Mouse (Mus musculus): ENCODE results near the gene Syk. TPM values are rescaled to one million over a fixed set of nuclear protein-coding genes. Genes with fewer than 3 reads are reported as not detected.

Syk gene
- polyA plus RNA-seq, 1 experiment from 2014 or later: 7.5 TPM

GRCm38 (mm10) chr13:52576841-52577240 is 6.1 kb upstream of the Syk start:
- Histone ChIP-seq H3K4me1 (ENCODE audit: insufficient read depth, low read length) (peaks cover 12% of the 10 kb centered on the region), H3K36me3 (ENCODE audit: insufficient read depth, low read length) (no peaks in the 10 kb centered on the region), H3K27ac (ENCODE audit: low read length) (peak overlapping the region; percentile 19; the same call in 1 of the 2 replicates), H3K9me3 (ENCODE audit: low read length) (no peaks in the 10 kb centered on the region), H3K4me3 (ENCODE audit: low read length) (no peak overlapping the region), H3K4me2 (replicated peaks; ENCODE audit: low read depth, low read length) (no peak overlapping the region), H3K9ac (replicated peaks; ENCODE audit: low read length) (no peak overlapping the region), H3K27me3 (ENCODE audit: insufficient read depth, low read length) (no peaks in the 10 kb centered on the region)
- ATAC-seq (ENCODE audit: low FRiP score, low TSS enrichment): no peak
- WGBS: 13% methylated on average over 10 of the region's 10 CpGs

DNA sequence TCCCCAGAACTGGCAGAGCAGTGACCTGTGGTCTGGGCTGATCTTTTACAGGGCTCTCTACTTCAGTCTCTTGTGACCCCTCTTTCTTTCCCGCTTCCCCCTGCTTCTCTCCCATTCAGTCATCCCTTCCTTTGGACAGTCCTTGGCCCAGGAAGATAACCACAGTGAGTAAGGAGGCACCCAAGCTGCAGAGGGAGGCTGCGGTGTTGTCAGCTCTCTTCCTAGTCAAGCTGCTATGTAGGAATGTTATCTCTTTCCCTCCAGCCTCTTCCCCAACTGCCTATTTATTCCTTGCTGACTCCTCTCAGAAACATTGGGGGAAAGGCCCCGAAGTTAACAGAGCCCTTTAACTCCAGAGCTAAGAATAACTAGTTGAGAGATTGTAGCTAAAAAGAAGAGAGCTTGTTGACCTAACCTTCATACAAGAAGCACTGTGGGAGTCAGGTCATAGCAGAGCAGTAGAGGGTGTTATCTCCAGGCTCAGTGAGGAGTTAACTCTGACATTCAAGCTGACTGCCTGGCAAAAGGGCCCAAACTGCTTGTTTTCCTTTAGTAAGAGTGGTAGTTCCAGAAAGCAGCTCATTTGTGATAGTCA is 5.5 kb upstream of the Syk start:
- WGBS: 25% methylated on average over 3 of the region's 3 CpGs
- Histone ChIP-seq H3K4me3 (ENCODE audit: low read length) (no peak overlapping the region), H3K27me3 (ENCODE audit: insufficient read depth, low read length) (no peaks in the 10 kb centered on the region), H3K36me3 (ENCODE audit: insufficient read depth, low read length) (no peaks in the 10 kb centered on the region), H3K27ac (ENCODE audit: low read length) (peak overlapping the region; percentile 19; the same call in 1 of the 2 replicates), H3K9ac (replicated peaks; ENCODE audit: low read length) (no peak overlapping the region), H3K9me3 (ENCODE audit: low read length) (no peaks in the 10 kb centered on the region), H3K4me2 (replicated peaks; ENCODE audit: low read depth, low read length) (no peak overlapping the region), H3K4me1 (ENCODE audit: insufficient read depth, low read length) (peaks cover 12% of the 10 kb centered on the region)
- ATAC-seq (ENCODE audit: low FRiP score, low TSS enrichment): peak; percentile 39; the same call in 1 of the 2 replicates

DNA sequence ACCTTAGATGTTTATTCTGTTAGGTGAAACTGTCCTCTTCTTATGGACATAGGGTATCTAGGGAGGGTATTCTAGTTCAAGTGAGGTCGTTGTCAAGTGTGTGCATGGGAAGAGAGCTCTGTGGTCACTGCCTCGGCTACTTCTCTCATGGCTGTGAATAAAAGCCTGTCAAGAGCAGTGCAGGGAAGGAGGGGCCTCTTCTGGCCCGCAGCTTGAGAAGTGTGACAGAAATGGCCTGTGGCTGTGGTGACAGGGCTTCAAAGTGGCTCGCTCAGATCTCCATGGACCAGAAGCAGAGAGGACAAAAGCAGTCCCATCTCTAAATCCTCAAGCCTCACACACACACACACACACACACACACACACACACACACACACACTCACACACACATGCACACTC is 5.0 kb upstream of the Syk start:
- 24% methylated on average over 4 of the region's 4 CpGs for WGBS
- H3K27ac ChIP-seq (ENCODE audit: low read length): peak overlapping the region; percentile 19; the same call in 1 of the 2 replicates

DNA sequence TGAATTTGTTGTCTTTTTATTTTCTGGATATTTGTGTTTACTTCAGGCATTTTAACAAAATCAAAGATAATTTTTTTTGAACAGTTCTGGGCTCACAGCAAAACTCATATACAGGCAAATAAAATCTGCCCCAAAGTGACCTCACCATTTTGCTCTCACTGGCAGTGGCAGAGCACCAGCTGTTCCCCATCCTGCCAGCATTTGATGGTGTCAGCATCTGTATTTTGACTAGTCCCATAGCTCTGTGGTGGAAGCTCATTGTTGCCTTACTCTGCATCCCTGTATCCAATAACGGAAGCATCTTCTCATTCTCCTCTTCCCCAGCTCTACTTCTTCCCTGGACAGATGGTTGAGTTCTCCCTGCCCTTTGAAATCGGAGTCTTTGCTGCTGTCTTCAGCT is 4.2 kb upstream of the Syk start:
- 20% methylated on average over 2 of the region's 2 CpGs for WGBS
- no peak for ATAC-seq (ENCODE audit: low FRiP score, low TSS enrichment)
- H3K9me3 ChIP-seq (ENCODE audit: low read length): no peaks in the 10 kb centered on the region
- no peaks in the 10 kb centered on the region for H3K27me3 ChIP-seq (ENCODE audit: insufficient read depth, low read length)
- H3K4me2 ChIP-seq (replicated peaks; ENCODE audit: low read depth, low read length): no peak overlapping the region
- H3K4me1 ChIP-seq (ENCODE audit: insufficient read depth, low read length): peaks cover 12% of the 10 kb centered on the region
- no peak overlapping the region for H3K27ac ChIP-seq (ENCODE audit: low read length)
- no peaks in the 10 kb centered on the region for H3K36me3 ChIP-seq (ENCODE audit: insufficient read depth, low read length)
- no peak overlapping the region for H3K4me3 ChIP-seq (ENCODE audit: low read length)
- no peak overlapping the region for H3K9ac ChIP-seq (replicated peaks; ENCODE audit: low read length)

More for the DNA sequence above, 5.0 kb upstream of the Syk start:
- ATAC-seq (ENCODE audit: low FRiP score, low TSS enrichment): 0 out of 2 replicates have a peak, but pooled peaks have one; percentile 40
- Histone ChIP-seq H3K4me3 (ENCODE audit: low read length) (no peak overlapping the region), H3K27me3 (ENCODE audit: insufficient read depth, low read length) (no peaks in the 10 kb centered on the region), H3K4me2 (replicated peaks; ENCODE audit: low read depth, low read length) (no peak overlapping the region), H3K9me3 (ENCODE audit: low read length) (no peaks in the 10 kb centered on the region), H3K4me1 (ENCODE audit: insufficient read depth, low read length) (peaks cover 12% of the 10 kb centered on the region), H3K36me3 (ENCODE audit: insufficient read depth, low read length) (no peaks in the 10 kb centered on the region), H3K9ac (replicated peaks; ENCODE audit: low read length) (no peak overlapping the region)

GRCm38 (mm10) chr13:52582506-52582877 is 481 bp upstream of the Syk start:
- Histone ChIP-seq H3K4me1 (ENCODE audit: insufficient read depth, low read length) (peaks cover 11% of the 10 kb centered on the region), H3K27me3 (ENCODE audit: insufficient read depth, low read length) (no peaks in the 10 kb centered on the region)
- WGBS: 19% methylated on average over 9 of the region's 9 CpGs

GRCm38 (mm10) chr13:52583943-52584562 is 1.1 kb downstream of the Syk start:
- H3K27me3 ChIP-seq (ENCODE audit: insufficient read depth, low read length): no peaks in the 10 kb centered on the region
- H3K4me1 ChIP-seq (ENCODE audit: insufficient read depth, low read length): peaks cover 6% of the 10 kb centered on the region; the same call in 1 of the 2 replicates
- ATAC-seq (ENCODE audit: low FRiP score, low TSS enrichment): no peak
- no peaks in the 10 kb centered on the region for H3K9me3 ChIP-seq (ENCODE audit: low read length)
- 22% methylated on average over 13 of the region's 13 CpGs for WGBS
- no peak overlapping the region for H3K27ac ChIP-seq (ENCODE audit: low read length)
- H3K4me2 ChIP-seq (replicated peaks; ENCODE audit: low read depth, low read length): peak overlapping the region; percentile 94
- H3K36me3 ChIP-seq (ENCODE audit: insufficient read depth, low read length): no peaks in the 10 kb centered on the region
- H3K4me3 ChIP-seq (ENCODE audit: low read length): peak overlapping the region; percentile 73
- H3K9ac ChIP-seq (replicated peaks; ENCODE audit: low read length): peak overlapping the region; percentile 35; the same call in 1 of the 2 replicates

More at GRCm38 (mm10) chr13:52582506-52582877, 481 bp upstream of the Syk start:
- Histone ChIP-seq H3K36me3 (ENCODE audit: insufficient read depth, low read length) (no peaks in the 10 kb centered on the region), H3K4me3 (ENCODE audit: low read length) (peak overlapping the region; percentile 73), H3K27ac (ENCODE audit: low read length) (no peak overlapping the region), H3K9ac (replicated peaks; ENCODE audit: low read length) (peak overlapping the region; percentile 78; the same call in 1 of the 2 replicates), H3K9me3 (ENCODE audit: low read length) (no peaks in the 10 kb centered on the region), H3K4me2 (replicated peaks; ENCODE audit: low read depth, low read length) (peak overlapping the region; percentile 94)
- ATAC-seq (ENCODE audit: low FRiP score, low TSS enrichment): peak; percentile 32

DNA sequence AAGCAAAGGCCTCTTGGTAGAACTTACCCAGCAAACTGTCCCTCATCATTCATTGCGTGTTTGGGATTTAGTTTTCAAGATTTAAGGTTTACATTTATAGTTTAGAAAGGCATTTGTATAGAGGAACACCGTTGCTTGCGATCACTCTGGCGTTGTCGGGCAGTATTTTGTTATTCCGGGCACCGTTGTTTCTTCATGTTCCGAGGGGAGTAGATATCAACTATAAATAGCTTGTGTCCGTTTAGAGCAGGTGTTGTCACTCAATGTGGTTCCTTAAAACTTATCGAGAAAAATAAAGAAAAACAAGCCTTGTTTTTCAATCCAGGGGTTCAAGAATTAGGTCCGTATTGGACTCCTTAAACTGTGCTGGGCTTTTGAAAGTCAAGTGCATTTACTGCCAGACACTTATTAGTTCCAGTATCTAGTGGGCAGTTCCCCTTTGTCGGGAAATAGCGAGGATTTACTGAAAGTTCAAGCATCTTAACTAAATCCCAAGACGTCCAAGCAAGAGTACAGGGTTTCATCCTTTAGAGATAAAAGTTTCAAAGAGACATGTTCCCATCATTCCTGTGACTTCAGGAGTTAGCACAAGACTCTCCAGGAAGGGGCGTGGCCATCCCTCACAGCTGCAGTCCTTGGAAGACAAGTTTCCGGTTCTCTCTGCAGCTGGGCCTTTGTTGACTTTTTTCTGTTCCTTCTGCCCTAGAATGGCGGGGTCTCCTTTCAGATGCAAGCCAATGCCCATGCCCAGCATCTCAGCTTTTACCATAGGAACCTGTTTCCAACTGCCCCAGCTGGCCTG is 1.9 kb downstream of the Syk start:
- H3K4me1 ChIP-seq (ENCODE audit: insufficient read depth, low read length): peaks cover 6% of the 10 kb centered on the region; the same call in 1 of the 2 replicates
- H3K4me2 ChIP-seq (replicated peaks; ENCODE audit: low read depth, low read length): no peak overlapping the region; the same call in 1 of the 2 replicates
- H3K27me3 ChIP-seq (ENCODE audit: insufficient read depth, low read length): no peaks in the 10 kb centered on the region
- no peaks in the 10 kb centered on the region for H3K9me3 ChIP-seq (ENCODE audit: low read length)
- ATAC-seq (ENCODE audit: low FRiP score, low TSS enrichment): no peak
- no peak overlapping the region for H3K4me3 ChIP-seq (ENCODE audit: low read length)
- H3K9ac ChIP-seq (replicated peaks; ENCODE audit: low read length): no peak overlapping the region
- H3K27ac ChIP-seq (ENCODE audit: low read length): no peak overlapping the region
- 67% methylated on average over 17 of the region's 17 CpGs for WGBS
- no peaks in the 10 kb centered on the region for H3K36me3 ChIP-seq (ENCODE audit: insufficient read depth, low read length)

DNA sequence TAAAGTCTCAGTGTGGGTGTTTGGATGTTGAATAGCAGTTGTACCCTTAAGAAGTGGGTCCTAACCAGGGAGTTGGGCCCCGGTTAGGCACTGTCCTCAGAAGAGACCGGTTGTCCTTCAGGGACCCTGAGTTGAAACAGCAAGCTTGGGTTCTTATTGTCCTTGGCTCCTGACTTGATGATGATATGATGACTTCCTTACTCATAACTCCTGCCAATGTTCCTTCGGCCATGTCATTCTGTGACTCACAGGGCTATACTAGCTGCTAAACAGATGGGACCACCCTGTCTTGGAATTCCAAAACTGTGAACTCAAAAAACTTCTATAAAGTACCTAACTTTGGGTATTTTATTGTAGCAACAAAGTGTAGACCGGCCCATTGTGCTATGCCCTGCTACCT is 4.8 kb downstream of the Syk start:
- Histone ChIP-seq H3K9ac (replicated peaks; ENCODE audit: low read length) (no peak overlapping the region), H3K36me3 (ENCODE audit: insufficient read depth, low read length) (no peaks in the 10 kb centered on the region), H3K27me3 (ENCODE audit: insufficient read depth, low read length) (no peaks in the 10 kb centered on the region), H3K9me3 (ENCODE audit: low read length) (no peaks in the 10 kb centered on the region), H3K4me3 (ENCODE audit: low read length) (no peak overlapping the region), H3K4me1 (ENCODE audit: insufficient read depth, low read length) (peaks cover 6% of the 10 kb centered on the region; the same call in 1 of the 2 replicates), H3K4me2 (replicated peaks; ENCODE audit: low read depth, low read length) (no peak overlapping the region), H3K27ac (ENCODE audit: low read length) (no peak overlapping the region)
- 91% methylated on average over 4 of the region's 4 CpGs for WGBS
- ATAC-seq (ENCODE audit: low FRiP score, low TSS enrichment): no peak

- Histone ChIP-seq H3K4me3 (ENCODE audit: low read length) (no peak overlapping the region), H3K9ac (replicated peaks; ENCODE audit: low read length) (no peak overlapping the region), H3K27me3 (ENCODE audit: insufficient read depth, low read length) (no peaks in the 10 kb centered on the region), H3K4me2 (replicated peaks; ENCODE audit: low read depth, low read length) (no peak overlapping the region), H3K9me3 (ENCODE audit: low read length) (no peaks in the 10 kb centered on the region), H3K36me3 (ENCODE audit: insufficient read depth, low read length) (no peaks in the 10 kb centered on the region), H3K4me1 (ENCODE audit: insufficient read depth, low read length) (0 out of 2 replicates have a peak, but pooled peaks cover 4% of the 10 kb centered on the region), H3K27ac (ENCODE audit: low read length) (no peak overlapping the region)
- whole genome bisulfite sequencing: 85% methylated on average over 4 of the region's 4 CpGs
- ATAC-seq (ENCODE audit: low FRiP score, low TSS enrichment): no peak
Observed at GRCm38 (mm10) chr13:52589043-52589442, 6.1 kb downstream of the Syk start.
